Mouse (Mus musculus): ENCODE measurements around the gene Pih1d1. TPM values are rescaled to one million over a fixed set of nuclear protein-coding genes. Genes with fewer than 3 reads are reported as not detected.

Pih1d1 gene
- polyA plus RNA-seq, 1 experiment from 2014 or later, result 96.5 TPM

DNA sequence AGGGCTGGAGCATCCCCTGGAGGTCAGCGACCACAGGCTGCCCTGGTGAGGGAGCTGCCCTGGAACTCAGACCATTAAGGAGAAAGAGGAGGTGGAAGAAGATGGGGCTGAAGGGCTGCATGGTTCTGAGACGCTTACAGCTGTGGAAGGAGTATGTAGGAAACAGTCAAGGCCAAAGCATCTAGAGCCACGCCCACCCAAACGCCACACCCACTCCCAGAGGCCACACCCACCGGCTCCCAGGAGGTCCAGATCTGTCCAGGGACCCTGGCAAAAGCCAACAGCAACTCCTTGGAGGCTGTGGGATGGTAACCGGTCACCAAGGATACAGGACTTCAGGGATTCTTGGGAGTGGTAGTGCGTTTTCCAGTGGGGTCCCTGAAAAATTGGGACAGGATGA lies 24.4 kb downstream of the Pih1d1 start:
- Histone ChIP-seq H3K4me2 (ENCODE audit: low read depth, low read length) (no peak overlapping the region), H3K27me3 (replicated peaks; ENCODE audit: control insufficient read depth, insufficient read depth, low read length) (peaks cover 91% of the 10 kb centered on the region), H3K9ac (ENCODE audit: low read depth, low read length) (no peak overlapping the region), H3K4me1 (ENCODE audit: control insufficient read depth, insufficient read depth, low read length) (0 out of 2 replicates have a peak, but pooled peaks cover 8% of the 10 kb centered on the region), H3K4me3 (ENCODE audit: low read length) (no peak overlapping the region), H3K27ac (ENCODE audit: low read length) (no peak overlapping the region), H3K36me3 (ENCODE audit: control insufficient read depth, insufficient read depth, low read length) (no peaks in the 10 kb centered on the region), H3K9me3 (ENCODE audit: control insufficient read depth, low read length) (no peaks in the 10 kb centered on the region)
- 24% methylated on average over 7 of the region's 7 CpGs for WGBS
- ATAC-seq, result no peak

DNA sequence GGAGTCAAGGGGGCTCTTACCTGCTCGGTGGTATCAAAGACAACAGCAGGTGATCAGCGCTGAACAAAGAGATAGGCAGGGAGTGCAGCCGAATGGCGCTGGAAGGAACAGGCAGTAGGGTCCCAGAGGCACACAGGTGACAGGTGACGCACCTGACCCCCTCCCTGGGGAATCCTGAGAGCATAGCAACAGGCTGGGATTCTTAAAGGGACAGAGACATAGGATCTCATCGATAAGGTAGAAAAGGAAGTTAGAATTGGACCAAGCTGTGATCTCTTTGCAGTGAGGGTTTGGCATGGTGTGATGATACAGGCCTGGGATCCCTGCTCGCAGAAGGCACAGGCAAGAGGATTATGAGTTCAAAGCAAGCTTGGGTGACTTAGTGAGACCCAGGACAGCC lies 25.4 kb downstream of the Pih1d1 start, which contains the start of gene Gfy:
Gene Gfy (minus strand): TSS at position 101 of the 400 bp plus-strand sequence.
- Histone ChIP-seq H3K9me3 (ENCODE audit: control insufficient read depth, low read length) (no peaks in the 10 kb centered on the region), H3K4me1 (ENCODE audit: control insufficient read depth, insufficient read depth, low read length) (0 out of 2 replicates have a peak, but pooled peaks cover 8% of the 10 kb centered on the region), H3K36me3 (ENCODE audit: control insufficient read depth, insufficient read depth, low read length) (no peaks in the 10 kb centered on the region), H3K9ac (ENCODE audit: low read depth, low read length) (no peak within 1 kb of the TSS), H3K4me3 (ENCODE audit: low read length) (no peak within 1 kb of the TSS), H3K4me2 (ENCODE audit: low read depth, low read length) (no peak within 1 kb of the TSS), H3K27ac (ENCODE audit: low read length) (no peak within 1 kb of the TSS), H3K27me3 (replicated peaks; ENCODE audit: control insufficient read depth, insufficient read depth, low read length) (peaks cover 94% of the 10 kb centered on the region)
- 25% methylated on average over 7 of the region's 7 CpGs for WGBS
- ATAC-seq, result no peak

- Histone ChIP-seq H3K4me3 (ENCODE audit: low read length) (peak within 1 kb of the TSS; percentile 19), H3K4me2 (ENCODE audit: low read depth, low read length) (peak within 1 kb of the TSS; percentile 66), H3K9ac (ENCODE audit: low read depth, low read length) (no peak within 1 kb of the TSS), H3K4me1 (ENCODE audit: control insufficient read depth, insufficient read depth, low read length) (0 out of 2 replicates have a peak, but pooled peaks cover 4% of the 10 kb centered on the region), H3K36me3 (ENCODE audit: control insufficient read depth, insufficient read depth, low read length) (no peaks in the 10 kb centered on the region), H3K9me3 (ENCODE audit: control insufficient read depth, low read length) (no peaks in the 10 kb centered on the region), H3K27ac (ENCODE audit: low read length) (no peak within 1 kb of the TSS), H3K27me3 (replicated peaks; ENCODE audit: control insufficient read depth, insufficient read depth, low read length) (peaks cover 85% of the 10 kb centered on the region)
- no peak for ATAC-seq
- WGBS, result 22% methylated on average over 20 of the region's 20 CpGs
Measured at GRCm38 (mm10) chr7:45180896-45181477, 26.9 kb downstream of the Pih1d1 start, which contains the start of gene Pth2. Pth2 (plus strand) TSS chr7:45180995.

DNA sequence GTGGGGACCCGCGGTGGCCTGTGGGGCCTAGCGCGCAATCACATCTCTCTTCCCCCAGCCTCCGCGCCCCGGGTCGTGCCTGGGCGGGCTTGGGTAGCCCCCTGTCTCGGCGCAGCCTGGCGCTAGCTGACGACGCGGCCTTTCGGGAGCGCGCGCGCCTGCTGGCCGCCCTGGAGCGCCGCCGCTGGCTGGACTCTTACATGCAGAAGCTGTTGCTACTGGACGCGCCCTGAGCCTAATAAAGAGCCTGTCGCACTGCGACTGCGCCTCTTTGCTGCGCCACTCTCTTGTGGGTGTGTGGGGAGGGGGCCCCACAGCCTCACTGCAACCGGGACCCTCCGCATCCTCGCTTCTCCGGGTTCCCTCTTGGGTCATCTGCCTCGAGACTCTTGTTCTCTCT lies 27.4 kb downstream of the Pih1d1 start:
- Histone ChIP-seq H3K27me3 (replicated peaks; ENCODE audit: control insufficient read depth, insufficient read depth, low read length) (peaks cover 84% of the 10 kb centered on the region), H3K4me1 (ENCODE audit: control insufficient read depth, insufficient read depth, low read length) (no peaks in the 10 kb centered on the region), H3K4me2 (ENCODE audit: low read depth, low read length) (peak overlapping the region; percentile 66), H3K9me3 (ENCODE audit: control insufficient read depth, low read length) (no peaks in the 10 kb centered on the region), H3K27ac (ENCODE audit: low read length) (no peak overlapping the region), H3K9ac (ENCODE audit: low read depth, low read length) (no peak overlapping the region), H3K4me3 (ENCODE audit: low read length) (peak overlapping the region; percentile 19), H3K36me3 (ENCODE audit: control insufficient read depth, insufficient read depth, low read length) (no peaks in the 10 kb centered on the region)
- WGBS, result 4% methylated on average over 35 of the region's 35 CpGs
- peak; percentile 14; the same call in 1 of the 2 replicates for ATAC-seq

- H3K4me1 ChIP-seq (ENCODE audit: control insufficient read depth, insufficient read depth, low read length), result no peaks in the 10 kb centered on the region
- H3K27me3 ChIP-seq (replicated peaks; ENCODE audit: control insufficient read depth, insufficient read depth, low read length), result peaks cover 78% of the 10 kb centered on the region
- H3K36me3 ChIP-seq (ENCODE audit: control insufficient read depth, insufficient read depth, low read length), result no peaks in the 10 kb centered on the region
- peak overlapping the region; percentile 66 for H3K4me2 ChIP-seq (ENCODE audit: low read depth, low read length)
- H3K9ac ChIP-seq (ENCODE audit: low read depth, low read length), result peak overlapping the region; percentile 15; the same call in 1 of the 2 replicates
- under 1% methylated on average over 34 of the region's 34 CpGs for WGBS
- no peaks in the 10 kb centered on the region for H3K9me3 ChIP-seq (ENCODE audit: control insufficient read depth, low read length)
- H3K4me3 ChIP-seq (ENCODE audit: low read length), result peak overlapping the region; percentile 39
- peak; percentile 97 for ATAC-seq
- no peak overlapping the region for H3K27ac ChIP-seq (ENCODE audit: low read length)
Measured at GRCm38 (mm10) chr7:45182199-45182601, 28.1 kb downstream of the Pih1d1 start.

GRCm38 (mm10) chr7:45182606-45183005 lies 28.5 kb downstream of the Pih1d1 start:
- Histone ChIP-seq H3K27me3 (replicated peaks; ENCODE audit: control insufficient read depth, insufficient read depth, low read length) (peaks cover 74% of the 10 kb centered on the region), H3K4me1 (ENCODE audit: control insufficient read depth, insufficient read depth, low read length) (no peaks in the 10 kb centered on the region), H3K27ac (ENCODE audit: low read length) (no peak overlapping the region), H3K4me2 (ENCODE audit: low read depth, low read length) (peak overlapping the region; percentile 66), H3K4me3 (ENCODE audit: low read length) (peak overlapping the region; percentile 39), H3K9me3 (ENCODE audit: control insufficient read depth, low read length) (no peaks in the 10 kb centered on the region), H3K9ac (ENCODE audit: low read depth, low read length) (peak overlapping the region; percentile 15; the same call in 1 of the 2 replicates), H3K36me3 (ENCODE audit: control insufficient read depth, insufficient read depth, low read length) (no peaks in the 10 kb centered on the region)
- 17% methylated on average over 11 of the region's 11 CpGs for WGBS
- ATAC-seq, result peak; percentile 40

DNA sequence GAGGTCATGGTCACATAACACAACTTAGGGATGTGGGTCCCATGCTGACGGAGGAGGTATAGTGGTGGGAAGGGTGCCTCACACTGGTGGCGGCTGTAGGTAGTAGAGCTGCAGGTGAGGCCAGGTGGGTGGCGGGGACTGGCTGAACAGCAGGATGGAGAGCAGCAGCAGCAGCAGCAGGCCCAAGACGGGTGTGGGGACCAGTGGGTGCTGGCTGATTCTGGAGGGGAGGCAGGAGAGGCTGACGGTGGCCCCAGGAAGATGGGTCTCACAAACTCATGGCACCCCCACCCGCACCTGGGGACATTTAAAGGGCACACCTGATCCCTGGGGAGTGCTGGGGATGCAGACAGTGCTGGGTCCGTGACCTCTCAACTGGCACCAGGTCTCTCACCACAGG lies 29.6 kb downstream of the Pih1d1 start:
- H3K36me3 ChIP-seq (ENCODE audit: control insufficient read depth, insufficient read depth, low read length), result no peaks in the 10 kb centered on the region
- no peaks in the 10 kb centered on the region for H3K4me1 ChIP-seq (ENCODE audit: control insufficient read depth, insufficient read depth, low read length)
- no peak overlapping the region for H3K4me3 ChIP-seq (ENCODE audit: low read length)
- no peaks in the 10 kb centered on the region for H3K9me3 ChIP-seq (ENCODE audit: control insufficient read depth, low read length)
- ATAC-seq, result no peak
- WGBS, result 65% methylated on average over 7 of the region's 7 CpGs
- H3K4me2 ChIP-seq (ENCODE audit: low read depth, low read length), result no peak overlapping the region
- H3K27me3 ChIP-seq (replicated peaks; ENCODE audit: control insufficient read depth, insufficient read depth, low read length), result peaks cover 63% of the 10 kb centered on the region
- H3K27ac ChIP-seq (ENCODE audit: low read length), result no peak overlapping the region
- no peak overlapping the region for H3K9ac ChIP-seq (ENCODE audit: low read depth, low read length)

GRCm38 (mm10) chr7:45185921-45186320 lies 31.8 kb downstream of the Pih1d1 start:
- no peak overlapping the region for H3K9ac ChIP-seq (ENCODE audit: low read depth, low read length)
- H3K27me3 ChIP-seq (replicated peaks; ENCODE audit: control insufficient read depth, insufficient read depth, low read length), result peaks cover 42% of the 10 kb centered on the region
- no peaks in the 10 kb centered on the region for H3K36me3 ChIP-seq (ENCODE audit: control insufficient read depth, insufficient read depth, low read length)
- no peaks in the 10 kb centered on the region for H3K9me3 ChIP-seq (ENCODE audit: control insufficient read depth, low read length)
- H3K27ac ChIP-seq (ENCODE audit: low read length), result no peak overlapping the region
- H3K4me1 ChIP-seq (ENCODE audit: control insufficient read depth, insufficient read depth, low read length), result no peaks in the 10 kb centered on the region
- WGBS, result 71% methylated on average over 7 of the region's 7 CpGs
- no peak for ATAC-seq
- no peak overlapping the region for H3K4me3 ChIP-seq (ENCODE audit: low read length)
- H3K4me2 ChIP-seq (ENCODE audit: low read depth, low read length), result no peak overlapping the region

- no peak overlapping the region for H3K27ac ChIP-seq (ENCODE audit: low read length)
- H3K4me2 ChIP-seq (ENCODE audit: low read depth, low read length), result no peak overlapping the region
- no peaks in the 10 kb centered on the region for H3K36me3 ChIP-seq (ENCODE audit: control insufficient read depth, insufficient read depth, low read length)
- H3K4me3 ChIP-seq (ENCODE audit: low read length), result no peak overlapping the region
- H3K9me3 ChIP-seq (ENCODE audit: control insufficient read depth, low read length), result no peaks in the 10 kb centered on the region
- WGBS, result 56% methylated on average over 16 of the region's 16 CpGs
- H3K27me3 ChIP-seq (replicated peaks; ENCODE audit: control insufficient read depth, insufficient read depth, low read length), result peaks cover 9% of the 10 kb centered on the region
- no peak for ATAC-seq
- H3K4me1 ChIP-seq (ENCODE audit: control insufficient read depth, insufficient read depth, low read length), result no peaks in the 10 kb centered on the region
- H3K9ac ChIP-seq (ENCODE audit: low read depth, low read length), result no peak overlapping the region
Measured at GRCm38 (mm10) chr7:45189600-45189999, 35.5 kb downstream of the Pih1d1 start.

DNA sequence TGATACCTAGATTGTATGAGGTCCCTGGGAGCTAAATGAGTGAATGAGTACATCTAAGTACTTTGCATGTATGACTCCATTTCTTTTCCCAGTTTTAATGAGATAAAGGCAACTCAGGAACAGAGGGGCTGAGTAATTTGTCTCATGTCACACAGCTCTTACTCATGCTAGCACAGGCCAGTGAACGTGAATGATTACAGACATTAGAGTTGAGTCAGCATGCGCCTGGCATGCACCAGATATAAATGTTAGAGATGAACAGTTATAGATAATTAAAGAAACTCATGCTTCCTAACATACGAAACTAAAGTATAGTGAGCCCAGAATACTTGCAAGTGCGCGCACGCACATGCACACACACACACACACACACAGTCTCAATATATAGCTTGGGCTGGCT lies 36.1 kb downstream of the Pih1d1 start:
- Histone ChIP-seq H3K36me3 (ENCODE audit: control insufficient read depth, insufficient read depth, low read length) (no peaks in the 10 kb centered on the region), H3K9me3 (ENCODE audit: control insufficient read depth, low read length) (no peaks in the 10 kb centered on the region), H3K4me3 (ENCODE audit: low read length) (no peak overlapping the region), H3K27me3 (replicated peaks; ENCODE audit: control insufficient read depth, insufficient read depth, low read length) (peaks cover 5% of the 10 kb centered on the region), H3K9ac (ENCODE audit: low read depth, low read length) (no peak overlapping the region), H3K4me2 (ENCODE audit: low read depth, low read length) (no peak overlapping the region), H3K4me1 (ENCODE audit: control insufficient read depth, insufficient read depth, low read length) (no peaks in the 10 kb centered on the region), H3K27ac (ENCODE audit: low read length) (no peak overlapping the region)
- 88% methylated on average over 6 of the region's 6 CpGs for WGBS
- no peak for ATAC-seq
